Mouse (Mus musculus) c-Kit-negative CD71-positive TER-119-positive erythroid progenitor cells, embryonic 14.5 days (primary cell): Measurements from ENCODE around the gene Gm20532.

Experiments used
- DNase-seq: peaks from one replicate; pipeline ENCODE4 v3.0.0-alpha.2; 2013; ENCODE audit warnings: low read depth, low spot score

The Gm20532 gene

GRCm38 (mm10) chr2:26573807-26574206 is 12.6 kb upstream of the Gm20532 start:
- DNase-seq, result no peak

GRCm38 (mm10) chr2:26574862-26575261 is 11.6 kb upstream of the Gm20532 start:
- DNase-seq, result no peak

- DNase-seq, result no peak
Measured at GRCm38 (mm10) chr2:26575378-26575777, 11.1 kb upstream of the Gm20532 start.

GRCm38 (mm10) chr2:26575865-26576264 is 10.6 kb upstream of the Gm20532 start:
- DNase-seq, result no peak

GRCm38 (mm10) chr2:26576462-26576861 is 10.0 kb upstream of the Gm20532 start:
- DNase-seq, result no peak

- no peak for DNase-seq
Measured at GRCm38 (mm10) chr2:26578369-26578768, 8.1 kb upstream of the Gm20532 start.

- no peak for DNase-seq
Measured at GRCm38 (mm10) chr2:26579714-26580113, 6.7 kb upstream of the Gm20532 start, which contains the start of gene Egfl7. Gene Egfl7 (plus strand): TSS chr2:26580014.

GRCm38 (mm10) chr2:26580751-26581150 is 5.7 kb upstream of the Gm20532 start:
- DNase-seq, result no peak

GRCm38 (mm10) chr2:26582203-26582602 is 4.2 kb upstream of the Gm20532 start:
- no peak for DNase-seq

GRCm38 (mm10) chr2:26582741-26583140 is 3.7 kb upstream of the Gm20532 start:
- no peak for DNase-seq

GRCm38 (mm10) chr2:26583640-26584039 is 2.8 kb upstream of the Gm20532 start:
- no peak for DNase-seq

- no peak for DNase-seq
Measured at GRCm38 (mm10) chr2:26585713-26586112, 726 bp upstream of the Gm20532 start.

- DNase-seq, result no peak
Measured at GRCm38 (mm10) chr2:26587044-26587405, 586 bp downstream of the Gm20532 start.

- no peak for DNase-seq
Measured at GRCm38 (mm10) chr2:26588573-26588972, 2.1 kb downstream of the Gm20532 start.

GRCm38 (mm10) chr2:26589284-26589683 is 2.8 kb downstream of the Gm20532 start:
- DNase-seq, result no peak

GRCm38 (mm10) chr2:26590282-26590681 is 3.8 kb downstream of the Gm20532 start:
- no peak for DNase-seq

GRCm38 (mm10) chr2:26590962-26591361 is 4.5 kb downstream of the Gm20532 start:
- DNase-seq, result no peak

- DNase-seq, result no peak
Measured at GRCm38 (mm10) chr2:26591416-26591815, 5.0 kb downstream of the Gm20532 start.

- no peak for DNase-seq
Measured at GRCm38 (mm10) chr2:26593211-26594021, 7.0 kb downstream of the Gm20532 start.

GRCm38 (mm10) chr2:26594022-26594346 is 7.5 kb downstream of the Gm20532 start:
- DNase-seq, result peak; percentile 17

GRCm38 (mm10) chr2:26594461-26594933 is 8.1 kb downstream of the Gm20532 start:
- no peak for DNase-seq

GRCm38 (mm10) chr2:26594934-26595724 is 8.7 kb downstream of the Gm20532 start:
- no peak for DNase-seq
